Mouse (Mus musculus) testis, adult 2 months (tissue): ENCODE measurements around the gene Galntl6. TPM values are rescaled to one million over a fixed set of nuclear protein-coding genes. Genes with fewer than 3 reads are reported as not detected.

Source experiments
- H3K27ac ChIP-seq: fragments of 200-500 bp; 2 replicates; pipeline ENCODE4 v1.5.1; 2012; ENCODE audit warnings: low read depth, low read length; ENCODE audit not compliant: control insufficient read depth, insufficient read depth
- H3K27me3 ChIP-seq: fragments of 200-500 bp; 2 replicates; pipeline ENCODE4 v1.6.1; 2012; ENCODE audit warnings: mild to moderate bottlenecking, low read length, moderate library complexity; ENCODE audit not compliant: control insufficient read depth, insufficient read depth
- H3K36me3 ChIP-seq: fragments of 200-500 bp; 2 replicates; pipeline ENCODE4 v1.6.1; 2012; ENCODE audit warnings: mild to moderate bottlenecking, low read length; ENCODE audit not compliant: control insufficient read depth, insufficient read depth
- H3K4me1 ChIP-seq: fragments of 200-500 bp; 2 replicates; pipeline ENCODE4 v1.6.1; 2012; ENCODE audit warnings: low read length; ENCODE audit not compliant: control insufficient read depth, insufficient read depth
- H3K4me3 ChIP-seq: fragments of 200-500 bp; 2 replicates; pipeline ENCODE4 v1.5.1; 2012; ENCODE audit warnings: low read depth, mild to moderate bottlenecking, low read length, moderate library complexity, mixed read lengths; ENCODE audit not compliant: control insufficient read depth
- CTCF ChIP-seq: fragments of 200-500 bp; IDR thresholded peaks from 2 replicates; pipeline ENCODE4 v1.5.1; 2012; ENCODE audit warnings: low read depth, mild to moderate bottlenecking, inconsistent platforms, low read length, moderate library complexity; ENCODE audit not compliant: control insufficient read depth, insufficient read depth, insufficient replicate concordance
- POLR2A ChIP-seq: fragments of 200-500 bp; IDR thresholded peaks from 2 replicates; pipeline ENCODE4 v1.6.1; 2012; ENCODE audit warnings: low read depth, mild to moderate bottlenecking, inconsistent platforms, low read length, moderate library complexity; ENCODE audit not compliant: control insufficient read depth
- polyA plus RNA-seq: library from polyadenylated mRNA; depleted of rRNA; stranded (reverse); fragments of >200 nt; gene quantifications from 2 replicates; pipeline ENCODE4 v1.2.3, GENCODE M21; 2012

The Galntl6 gene
- polyA plus RNA-seq, 1 experiment = 39.9 TPM

GRCm38 (mm10) chr8:58189694-58190093 is 722.7 kb downstream of the Galntl6 start:
- TF ChIP-seq CTCF (no peak), POLR2A (no peak)
- no peaks in the 10 kb centered on the region for H3K36me3 ChIP-seq
- H3K27ac ChIP-seq = no peak overlapping the region
- no peak overlapping the region for H3K4me3 ChIP-seq
- no peaks in the 10 kb centered on the region for H3K27me3 ChIP-seq
- no peaks in the 10 kb centered on the region for H3K4me1 ChIP-seq

- H3K27ac ChIP-seq = no peak overlapping the region
- no peak overlapping the region for H3K4me3 ChIP-seq
- no peak for TF ChIP-seq POLR2A
- no peak for TF ChIP-seq CTCF
- H3K27me3 ChIP-seq = no peaks in the 10 kb centered on the region
- H3K36me3 ChIP-seq = no peaks in the 10 kb centered on the region
- H3K4me1 ChIP-seq = no peaks in the 10 kb centered on the region
Measured at GRCm38 (mm10) chr8:58146961-58147360, 765.5 kb downstream of the Galntl6 start.

GRCm38 (mm10) chr8:58086733-58087132 is 825.7 kb downstream of the Galntl6 start:
- no peaks in the 10 kb centered on the region for H3K4me1 ChIP-seq
- TF ChIP-seq CTCF = no peak
- TF ChIP-seq POLR2A = no peak
- no peaks in the 10 kb centered on the region for H3K36me3 ChIP-seq
- no peak overlapping the region for H3K4me3 ChIP-seq
- no peaks in the 10 kb centered on the region for H3K27me3 ChIP-seq
- H3K27ac ChIP-seq = no peak overlapping the region

GRCm38 (mm10) chr8:58084931-58085330 is 827.5 kb downstream of the Galntl6 start:
- Histone ChIP-seq H3K36me3 (no peaks in the 10 kb centered on the region), H3K27ac (no peak overlapping the region), H3K4me3 (no peak overlapping the region), H3K4me1 (no peaks in the 10 kb centered on the region), H3K27me3 (no peaks in the 10 kb centered on the region)
- TF ChIP-seq POLR2A = no peak
- TF ChIP-seq CTCF = no peak

DNA sequence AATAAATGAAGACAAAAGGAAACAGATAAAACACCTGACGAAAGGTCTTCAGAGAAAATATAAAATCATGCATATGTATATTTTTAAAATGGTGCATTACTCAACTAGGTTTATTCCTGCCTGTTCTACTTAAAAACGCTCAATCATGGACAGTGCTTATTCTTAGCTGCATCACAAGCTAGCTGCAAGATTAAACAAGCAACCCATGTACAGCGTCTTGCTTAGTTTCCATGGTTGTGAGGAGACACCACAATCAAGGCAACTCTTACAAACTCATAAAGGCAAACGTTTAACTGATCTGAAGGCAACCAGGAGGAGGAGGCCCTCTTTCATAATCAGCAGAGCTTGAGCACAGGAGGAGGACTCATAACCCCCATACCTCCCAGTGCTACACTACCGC is 830.7 kb downstream of the Galntl6 start:
- Histone ChIP-seq H3K4me1 (no peaks in the 10 kb centered on the region), H3K27ac (no peak overlapping the region), H3K4me3 (no peak overlapping the region), H3K27me3 (no peaks in the 10 kb centered on the region), H3K36me3 (no peaks in the 10 kb centered on the region)
- TF ChIP-seq CTCF (no peak), POLR2A (no peak)

- H3K36me3 ChIP-seq = no peaks in the 10 kb centered on the region
- H3K4me1 ChIP-seq = no peaks in the 10 kb centered on the region
- no peak for TF ChIP-seq CTCF
- no peak overlapping the region for H3K27ac ChIP-seq
- H3K4me3 ChIP-seq = no peak overlapping the region
- H3K27me3 ChIP-seq = no peaks in the 10 kb centered on the region
Measured at GRCm38 (mm10) chr8:58074611-58075010, 837.8 kb downstream of the Galntl6 start.

DNA sequence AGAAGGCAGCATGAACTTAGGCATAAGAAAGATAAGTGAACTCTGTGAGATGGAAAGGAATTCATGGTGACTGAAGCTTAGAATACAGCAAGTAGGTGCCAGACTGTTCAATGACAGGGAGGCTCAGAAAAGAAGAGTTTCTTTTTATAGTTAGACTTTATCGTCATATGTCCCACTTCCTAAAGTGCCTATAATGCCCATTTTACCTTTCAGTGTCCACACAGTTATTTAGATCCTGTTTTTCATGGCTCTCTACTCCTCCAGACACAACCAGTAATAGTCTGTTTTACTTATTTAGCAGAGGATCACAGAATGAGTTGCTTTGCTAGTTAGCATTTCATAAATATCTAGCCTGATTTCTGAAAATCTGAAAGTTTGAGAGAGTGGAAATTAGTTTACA is 838.7 kb downstream of the Galntl6 start:
- TF ChIP-seq CTCF (no peak), POLR2A (no peak)
- Histone ChIP-seq H3K36me3 (no peaks in the 10 kb centered on the region), H3K4me3 (no peak overlapping the region), H3K27ac (no peak overlapping the region), H3K27me3 (no peaks in the 10 kb centered on the region), H3K4me1 (no peaks in the 10 kb centered on the region)

DNA sequence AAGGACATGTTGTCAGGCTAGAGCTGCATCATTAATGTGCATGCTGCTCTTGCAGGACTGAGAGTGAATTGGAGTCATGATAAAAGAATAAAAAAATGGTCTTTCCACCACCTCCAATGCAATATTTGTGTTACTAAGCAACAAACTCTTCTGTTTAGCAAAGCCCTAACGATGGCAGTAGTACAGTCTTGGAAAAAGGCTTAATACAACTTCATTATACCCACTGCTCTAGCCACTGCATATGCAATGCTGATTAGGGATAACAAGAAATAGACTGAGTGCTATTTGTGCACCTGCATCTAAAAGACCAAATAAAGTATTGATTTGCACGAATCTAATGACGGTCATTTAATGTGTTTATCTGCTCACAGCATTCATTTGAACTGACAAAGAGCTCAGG is 880.2 kb downstream of the Galntl6 start:
- Histone ChIP-seq H3K27me3 (no peaks in the 10 kb centered on the region), H3K4me1 (no peaks in the 10 kb centered on the region), H3K27ac (no peak overlapping the region), H3K36me3 (no peaks in the 10 kb centered on the region), H3K4me3 (no peak overlapping the region)
- TF ChIP-seq POLR2A (no peak), CTCF (no peak)
